Mouse (Mus musculus): ENCODE measurements around the gene Mrps23. TPM values are rescaled to one million over a fixed set of nuclear protein-coding genes. Genes with fewer than 3 reads are reported as not detected.
"Not testable (repeated sequence)": the region's sequence is repeated elsewhere in the genome, so short reads cannot be mapped to it uniquely, and the experiment has no call there.

Mrps23 gene
- polyA plus RNA-seq, 1 experiment from 2014 or later, result 57.9 TPM

- peaks cover 16% of the 10 kb centered on the region; the same call in 1 of the 2 replicates for H3K27me3 ChIP-seq (ENCODE audit: control insufficient read depth, insufficient read depth, low read length)
- H3K36me3 ChIP-seq (ENCODE audit: control insufficient read depth, insufficient read depth, low read length), result no peaks in the 10 kb centered on the region
- no peaks in the 10 kb centered on the region for H3K9me3 ChIP-seq (replicated peaks; ENCODE audit: control insufficient read depth, low read length)
- H3K4me1 ChIP-seq (ENCODE audit: control insufficient read depth, insufficient read depth, low read length), result peaks cover 30% of the 10 kb centered on the region
- H3K4me3 ChIP-seq (replicated peaks; ENCODE audit: low read length), result no peak overlapping the region
- 2% methylated on average over 2 of the region's 2 CpGs for WGBS
- H3K4me2 ChIP-seq (ENCODE audit: low read depth, low read length), result no peak overlapping the region
- no peak overlapping the region for H3K9ac ChIP-seq (ENCODE audit: low read length)
- no peak overlapping the region for H3K27ac ChIP-seq (ENCODE audit: low read length)
- no peak for ATAC-seq (ENCODE audit: insufficient read depth, low FRiP score)
Observed at GRCm38 (mm10) chr11:88197153-88197576, 7.0 kb upstream of the Mrps23 start.

- Histone ChIP-seq H3K4me1 (ENCODE audit: control insufficient read depth, insufficient read depth, low read length) (peaks cover 29% of the 10 kb centered on the region), H3K36me3 (ENCODE audit: control insufficient read depth, insufficient read depth, low read length) (no peaks in the 10 kb centered on the region), H3K4me3 (replicated peaks; ENCODE audit: low read length) (no peak overlapping the region), H3K4me2 (ENCODE audit: low read depth, low read length) (no peak overlapping the region), H3K27me3 (ENCODE audit: control insufficient read depth, insufficient read depth, low read length) (peaks cover 12% of the 10 kb centered on the region; the same call in 1 of the 2 replicates), H3K9me3 (replicated peaks; ENCODE audit: control insufficient read depth, low read length) (no peaks in the 10 kb centered on the region), H3K9ac (ENCODE audit: low read length) (no peak overlapping the region), H3K27ac (ENCODE audit: low read length) (no peak overlapping the region)
- WGBS, result 42% methylated on average over 4 of the region's 4 CpGs
- no peak for ATAC-seq (ENCODE audit: insufficient read depth, low FRiP score)
Observed at GRCm38 (mm10) chr11:88198223-88198622, 6.0 kb upstream of the Mrps23 start.

GRCm38 (mm10) chr11:88201172-88201571 is 3.0 kb upstream of the Mrps23 start:
- 65% methylated on average over 2 of the region's 2 CpGs for WGBS
- Histone ChIP-seq H3K27ac (ENCODE audit: low read length) (no peak overlapping the region), H3K4me1 (ENCODE audit: control insufficient read depth, insufficient read depth, low read length) (peaks cover 24% of the 10 kb centered on the region), H3K27me3 (ENCODE audit: control insufficient read depth, insufficient read depth, low read length) (no peaks in the 10 kb centered on the region), H3K9ac (ENCODE audit: low read length) (no peak overlapping the region), H3K4me2 (ENCODE audit: low read depth, low read length) (no peak overlapping the region), H3K4me3 (replicated peaks; ENCODE audit: low read length) (no peak overlapping the region), H3K9me3 (replicated peaks; ENCODE audit: control insufficient read depth, low read length) (no peaks in the 10 kb centered on the region), H3K36me3 (ENCODE audit: control insufficient read depth, insufficient read depth, low read length) (no peaks in the 10 kb centered on the region)
- ATAC-seq (ENCODE audit: insufficient read depth, low FRiP score), result no peak

- H3K27me3 ChIP-seq (ENCODE audit: control insufficient read depth, insufficient read depth, low read length), result no peaks in the 10 kb centered on the region
- peaks cover 22% of the 10 kb centered on the region for H3K4me1 ChIP-seq (ENCODE audit: control insufficient read depth, insufficient read depth, low read length)
- no peak overlapping the region for H3K4me3 ChIP-seq (replicated peaks; ENCODE audit: low read length)
- no peaks in the 10 kb centered on the region for H3K9me3 ChIP-seq (replicated peaks; ENCODE audit: control insufficient read depth, low read length)
- WGBS, result 25% methylated on average over 2 of the region's 2 CpGs
- H3K4me2 ChIP-seq (ENCODE audit: low read depth, low read length), result no peak overlapping the region
- H3K27ac ChIP-seq (ENCODE audit: low read length), result no peak overlapping the region
- no peaks in the 10 kb centered on the region for H3K36me3 ChIP-seq (ENCODE audit: control insufficient read depth, insufficient read depth, low read length)
- no peak for ATAC-seq (ENCODE audit: insufficient read depth, low FRiP score)
- H3K9ac ChIP-seq (ENCODE audit: low read length), result peak overlapping the region; percentile 32; the same call in 1 of the 2 replicates
Observed at GRCm38 (mm10) chr11:88202077-88202476, 2.1 kb upstream of the Mrps23 start.

GRCm38 (mm10) chr11:88204593-88205368 is 593 bp downstream of the Mrps23 start:
- ATAC-seq (ENCODE audit: insufficient read depth, low FRiP score), result no peak
- Histone ChIP-seq H3K4me1 (ENCODE audit: control insufficient read depth, insufficient read depth, low read length) (peaks cover 11% of the 10 kb centered on the region; the same call in 1 of the 2 replicates), H3K27ac (ENCODE audit: low read length) (peak overlapping the region; percentile 89), H3K9ac (ENCODE audit: low read length) (peak overlapping the region; percentile 92), H3K36me3 (ENCODE audit: control insufficient read depth, insufficient read depth, low read length) (no peaks in the 10 kb centered on the region; the same call in 1 of the 2 replicates), H3K9me3 (replicated peaks; ENCODE audit: control insufficient read depth, low read length) (no peaks in the 10 kb centered on the region), H3K4me2 (ENCODE audit: low read depth, low read length) (peak overlapping the region; percentile 84), H3K4me3 (replicated peaks; ENCODE audit: low read length) (peak overlapping the region; percentile 91), H3K27me3 (ENCODE audit: control insufficient read depth, insufficient read depth, low read length) (no peaks in the 10 kb centered on the region)
- WGBS, result 31% methylated on average over 30 of the region's 30 CpGs

GRCm38 (mm10) chr11:88206576-88206975 is 2.4 kb downstream of the Mrps23 start:
- H3K27me3 ChIP-seq (ENCODE audit: control insufficient read depth, insufficient read depth, low read length); ATAC-seq (ENCODE audit: insufficient read depth, low FRiP score); H3K9me3 ChIP-seq (replicated peaks; ENCODE audit: control insufficient read depth, low read length); H3K9ac ChIP-seq (ENCODE audit: low read length); H3K36me3 ChIP-seq (ENCODE audit: control insufficient read depth, insufficient read depth, low read length); H3K4me2 ChIP-seq (ENCODE audit: low read depth, low read length); H3K4me3 ChIP-seq (replicated peaks; ENCODE audit: low read length); H3K27ac ChIP-seq (ENCODE audit: low read length): not testable (repeated sequence)
- peaks cover 11% of the 10 kb centered on the region; the same call in 1 of the 2 replicates for H3K4me1 ChIP-seq (ENCODE audit: control insufficient read depth, insufficient read depth, low read length)
- WGBS, result 75% methylated on average over 8 of the region's 8 CpGs

- Histone ChIP-seq H3K4me2 (ENCODE audit: low read depth, low read length) (no peak overlapping the region), H3K36me3 (ENCODE audit: control insufficient read depth, insufficient read depth, low read length) (no peaks in the 10 kb centered on the region; the same call in 1 of the 2 replicates), H3K4me1 (ENCODE audit: control insufficient read depth, insufficient read depth, low read length) (peaks cover 11% of the 10 kb centered on the region; the same call in 1 of the 2 replicates), H3K9me3 (replicated peaks; ENCODE audit: control insufficient read depth, low read length) (no peaks in the 10 kb centered on the region), H3K27me3 (ENCODE audit: control insufficient read depth, insufficient read depth, low read length) (no peaks in the 10 kb centered on the region), H3K27ac (ENCODE audit: low read length) (no peak overlapping the region), H3K4me3 (replicated peaks; ENCODE audit: low read length) (no peak overlapping the region), H3K9ac (ENCODE audit: low read length) (no peak overlapping the region)
- ATAC-seq (ENCODE audit: insufficient read depth, low FRiP score), result no peak
- WGBS, result 94% methylated on average over 2 of the region's 2 CpGs
Observed at GRCm38 (mm10) chr11:88207697-88208096, 3.5 kb downstream of the Mrps23 start.

- H3K9ac ChIP-seq (ENCODE audit: low read length), result no peak overlapping the region
- no peaks in the 10 kb centered on the region for H3K27me3 ChIP-seq (ENCODE audit: control insufficient read depth, insufficient read depth, low read length)
- H3K4me2 ChIP-seq (ENCODE audit: low read depth, low read length), result no peak overlapping the region
- no peak for ATAC-seq (ENCODE audit: insufficient read depth, low FRiP score)
- no peaks in the 10 kb centered on the region for H3K4me1 ChIP-seq (ENCODE audit: control insufficient read depth, insufficient read depth, low read length)
- 84% methylated on average over 5 of the region's 5 CpGs for WGBS
- H3K27ac ChIP-seq (ENCODE audit: low read length), result no peak overlapping the region
- H3K36me3 ChIP-seq (ENCODE audit: control insufficient read depth, insufficient read depth, low read length), result no peaks in the 10 kb centered on the region; the same call in 1 of the 2 replicates
- no peaks in the 10 kb centered on the region for H3K9me3 ChIP-seq (replicated peaks; ENCODE audit: control insufficient read depth, low read length)
- H3K4me3 ChIP-seq (replicated peaks; ENCODE audit: low read length), result no peak overlapping the region
Observed at GRCm38 (mm10) chr11:88211824-88212582, 7.8 kb downstream of the Mrps23 start.

GRCm38 (mm10) chr11:88213757-88214156 is 9.6 kb downstream of the Mrps23 start:
- Histone ChIP-seq H3K4me3 (replicated peaks; ENCODE audit: low read length) (no peak overlapping the region), H3K9ac (ENCODE audit: low read length) (no peak overlapping the region), H3K4me1 (ENCODE audit: control insufficient read depth, insufficient read depth, low read length) (no peaks in the 10 kb centered on the region), H3K27me3 (ENCODE audit: control insufficient read depth, insufficient read depth, low read length) (no peaks in the 10 kb centered on the region), H3K9me3 (replicated peaks; ENCODE audit: control insufficient read depth, low read length) (no peaks in the 10 kb centered on the region), H3K27ac (ENCODE audit: low read length) (no peak overlapping the region), H3K4me2 (ENCODE audit: low read depth, low read length) (no peak overlapping the region), H3K36me3 (ENCODE audit: control insufficient read depth, insufficient read depth, low read length) (no peaks in the 10 kb centered on the region; the same call in 1 of the 2 replicates)
- 42% methylated on average over 6 of the region's 6 CpGs for WGBS
- ATAC-seq (ENCODE audit: insufficient read depth, low FRiP score), result no peak

Data from stomach, embryonic 16.5 days (tissue).